Mouse (Mus musculus) left cerebral cortex, postnatal 10 days (tissue): Measurements from ENCODE around the gene Pdia3. TPM values are rescaled to one million over a fixed set of nuclear protein-coding genes. Genes with fewer than 3 reads are reported as not detected.
A peak's percentile ranks its signal among the peaks of the same experiment; 100 is the strongest.
"Not testable (repeated sequence)": the region's sequence is repeated elsewhere in the genome, so short reads cannot be mapped to it uniquely, and the experiment has no call there.

Source experiments
- DNase-seq, 2 experiments: peaks; one replicate each; pipeline ENCODE4 v3.0.0; 2021 to 2022; ENCODE audit warnings: low spot score in 2 of 2, mixed read lengths in 1 of 2; ENCODE audit errors: extremely low spot score in 1 of 2
- intact Hi-C: fragments of 180-260 bp; cut with DNase I; formaldehyde crosslinking; loops from one replicate; pipeline ENCODE4 v1.15.1; 2025
- microRNA-seq: library from miRNA; unstranded; fragments of <30 nt; microRNA quantifications from one replicate; pipeline ENCODE4 v1.2.0, GENCODE M21; 2022
- total RNA-seq, 2 experiments: library from RNA; stranded (reverse); gene quantifications; 2 replicates each; pipeline ENCODE4 v1.2.3; 2021

The Pdia3 gene
- total RNA-seq, 2 experiments from 2014 or later, result 198 to 214 TPM

DNA sequence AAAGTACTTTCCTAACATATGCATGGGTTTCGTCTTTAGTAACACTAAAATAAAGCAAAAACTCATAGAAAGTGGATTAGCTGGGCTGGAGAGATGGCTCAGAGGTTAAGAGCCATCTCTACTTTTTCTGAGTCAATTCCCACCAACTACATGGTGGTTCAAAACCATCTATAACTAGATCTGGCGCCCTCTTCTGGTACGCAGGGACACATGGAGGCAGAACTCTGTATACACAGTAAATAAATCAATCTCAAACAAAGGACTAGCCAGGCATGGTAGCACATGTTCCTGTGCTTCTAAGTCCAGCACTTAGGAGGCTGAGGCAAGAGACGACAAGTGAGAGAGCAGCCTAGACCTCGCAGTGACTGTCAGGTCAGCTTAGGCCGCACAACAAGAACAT is 55.4 kb downstream of the Pdia3 start:
- DNase-seq, intact Hi-C loops: not testable (repeated sequence)

DNA sequence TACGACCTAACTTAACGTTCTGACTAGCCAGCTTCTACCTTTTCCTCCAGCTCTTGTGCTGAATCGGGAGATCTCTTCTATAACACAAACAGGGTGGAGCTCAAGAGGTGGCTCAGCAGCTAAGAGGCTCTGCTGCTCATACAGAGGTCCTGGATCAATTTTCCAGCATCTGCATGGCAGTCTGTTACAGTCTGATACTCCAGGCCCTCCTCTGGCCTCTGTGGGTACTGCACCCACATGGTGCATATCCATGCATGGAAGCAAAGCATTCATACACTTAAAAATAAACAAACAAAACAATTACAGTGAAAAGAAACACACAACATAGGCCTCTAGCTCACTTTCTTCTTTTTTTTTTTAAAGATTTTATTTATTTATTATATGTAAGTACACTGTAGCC is 59.2 kb downstream of the Pdia3 start:
- intact Hi-C loops, DNase-seq: not testable (repeated sequence)

DNA sequence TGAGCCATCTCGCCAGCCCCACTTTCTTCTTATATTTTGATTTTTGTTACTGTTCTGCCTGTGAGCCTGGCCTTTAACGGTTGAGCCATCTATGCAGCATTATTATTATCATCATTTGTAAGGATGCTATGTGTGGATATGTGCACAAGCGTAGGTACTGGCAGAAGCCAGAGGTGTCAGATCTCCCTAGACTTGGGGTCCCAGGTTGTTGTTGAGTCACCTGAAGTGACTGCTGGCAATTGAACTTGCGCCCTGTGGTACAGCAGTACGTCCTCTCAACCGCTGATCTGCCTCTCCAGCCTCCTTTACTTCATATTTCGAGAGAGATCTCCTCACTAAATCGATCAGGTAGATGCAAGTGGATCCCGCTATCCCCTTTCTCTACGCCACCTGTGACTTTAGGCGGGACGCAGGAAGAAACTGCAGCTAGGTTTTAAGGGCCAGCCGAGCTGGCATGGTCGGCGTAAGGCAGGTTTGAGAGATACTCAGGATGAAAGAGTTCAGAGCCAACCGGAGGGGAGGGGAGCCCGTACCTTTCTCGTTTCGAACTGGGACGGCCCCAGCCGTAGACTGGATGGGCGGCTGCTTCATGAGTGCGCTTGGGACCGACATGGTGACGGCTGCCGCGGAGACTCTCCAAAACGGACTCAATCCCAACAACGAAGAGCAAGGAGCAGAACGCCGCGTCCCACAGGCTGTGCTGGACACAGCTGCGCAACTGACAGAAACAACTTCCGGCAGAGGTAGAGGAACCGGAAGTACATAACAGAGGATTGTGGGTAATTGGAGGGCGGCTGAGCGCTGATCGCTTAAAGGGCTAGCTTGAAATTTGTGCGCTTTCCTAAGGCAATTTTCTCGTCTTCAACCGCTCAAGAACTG is 60.0 kb downstream of the Pdia3 start, which contains the start of gene Mfap1b:
Gene Mfap1b (minus strand): TSS at position 767 of the 879 bp plus-strand sequence.
- peak; percentile 84 to 86 for DNase-seq

DNA sequence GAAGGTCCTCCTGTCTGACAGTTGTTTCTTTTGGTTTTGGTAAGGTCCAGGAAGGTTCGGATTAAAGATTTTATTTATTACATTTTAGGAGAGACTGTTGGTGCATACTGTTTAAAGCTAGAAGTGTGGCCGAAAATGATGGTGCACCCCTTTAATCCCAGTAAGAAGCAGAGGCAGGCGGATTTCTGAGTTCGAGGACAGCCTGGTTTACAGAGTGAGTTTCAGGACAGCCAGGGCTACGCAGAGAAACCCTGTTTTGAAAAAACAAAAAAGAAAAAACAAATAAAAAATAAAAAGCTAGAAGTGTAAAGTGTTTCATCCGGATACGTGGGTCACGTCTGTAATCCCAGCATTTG is 60.6 kb downstream of the Pdia3 start:
- DNase-seq, result no peak
- intact Hi-C loops, result no loop called here

More for the DNA sequence above, 60.0 kb downstream of the Pdia3 start, which contains the start of gene Mfap1b:
- intact Hi-C loops, result not testable (repeated sequence)

- intact Hi-C loops, DNase-seq: not testable (repeated sequence)
Measured at GRCm38 (mm10) chr2:121475306-121475705, 61.7 kb downstream of the Pdia3 start.

DNA sequence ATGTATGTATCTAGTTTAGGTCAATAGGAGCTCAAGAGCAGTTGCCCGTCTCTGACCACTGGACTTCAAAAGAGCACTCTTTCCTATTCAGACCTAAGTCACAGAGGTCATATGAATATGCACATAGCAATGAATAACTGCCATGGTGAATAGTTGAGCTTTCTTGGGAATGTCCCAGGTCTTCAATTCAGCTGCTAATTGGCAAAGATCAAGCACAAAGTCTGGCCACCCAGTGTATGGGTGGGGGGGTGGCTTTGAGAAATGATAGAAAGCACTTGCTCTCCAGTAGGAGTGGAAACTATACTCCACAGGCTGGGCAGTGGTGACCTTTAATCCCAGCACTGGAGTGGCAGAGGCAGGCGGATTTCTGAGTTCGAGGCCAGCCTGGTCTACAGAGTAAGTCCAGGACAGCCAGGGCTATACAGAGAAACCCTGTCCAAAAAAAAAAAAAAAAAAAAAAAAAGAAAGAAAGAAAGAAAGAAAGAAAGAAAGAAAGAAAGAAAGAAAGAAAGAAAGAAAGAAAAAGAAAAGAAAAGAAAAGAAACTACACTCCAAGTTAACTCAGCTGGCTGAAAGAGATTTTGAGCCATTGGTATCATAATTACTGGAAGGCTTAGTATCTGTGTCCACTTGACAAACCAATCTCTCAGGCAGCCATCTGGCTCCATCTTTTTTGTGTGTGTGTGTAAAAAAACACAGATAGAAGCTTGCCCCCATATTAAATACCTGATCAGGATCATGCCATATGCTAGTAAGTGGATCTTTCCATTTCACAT is 64.1 kb downstream of the Pdia3 start:
- no peak for DNase-seq
- intact Hi-C loops, result no loop called here

DNA sequence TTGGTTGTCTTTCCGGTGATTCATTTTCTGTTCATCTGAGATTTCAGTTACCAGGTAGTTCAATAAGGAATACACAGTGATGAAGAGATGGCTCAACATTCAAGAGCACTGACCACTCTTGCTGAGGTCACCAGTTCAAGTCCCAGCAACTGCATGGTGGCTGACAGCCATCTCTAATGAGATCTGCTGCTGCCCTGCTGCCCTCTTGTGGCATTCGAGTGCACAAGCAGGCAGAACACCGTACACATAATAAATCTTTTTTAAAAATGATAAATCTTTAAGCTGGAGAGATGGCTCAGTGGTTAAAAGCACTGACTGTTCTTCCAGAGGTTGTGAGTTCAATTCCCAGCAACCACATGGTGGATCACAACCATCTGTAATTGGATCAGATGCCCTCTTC is 66.9 kb downstream of the Pdia3 start:
- peak in 1 of 2 experiments; percentile 40 for DNase-seq
- intact Hi-C loops, result no loop called here

DNA sequence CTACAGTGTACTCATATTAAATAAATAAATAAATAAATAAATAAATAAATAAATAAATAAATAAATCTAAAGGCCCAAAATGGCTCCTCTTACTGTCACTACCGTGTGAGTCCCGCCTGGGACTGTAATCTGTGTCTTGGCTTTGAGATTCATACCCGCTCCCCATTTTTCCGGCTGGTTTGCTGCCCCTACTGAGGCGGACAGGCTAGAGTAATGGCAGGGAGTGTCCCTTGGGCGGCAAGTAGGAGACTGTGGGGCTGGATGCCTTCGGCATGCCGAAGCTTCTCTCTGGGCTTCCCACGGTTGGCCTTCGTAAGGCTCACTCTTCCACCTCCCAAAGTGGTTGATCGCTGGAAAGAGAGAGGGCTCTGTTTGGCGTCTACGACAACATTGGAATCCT is 67.3 kb downstream of the Pdia3 start:
- DNase-seq, intact Hi-C loops: not testable (repeated sequence)

GRCm38 (mm10) chr2:121483576-121483975 is 70.0 kb downstream of the Pdia3 start:
- intact Hi-C loops, result no loop called here
- no peak for DNase-seq

- intact Hi-C loops, DNase-seq: not testable (repeated sequence)
Measured at GRCm38 (mm10) chr2:121484403-121484802, 70.8 kb downstream of the Pdia3 start.

Small RNAs within 50 kb of the gene (microRNA-seq; reads per million reads assigned to microRNA genes)
- not detected for gene Gm22953

Other genes starting within 250 kb of the Pdia3 start
- gene Tubgcp4, start 243.1 kb upstream of the Pdia3 start, total RNA-seq, result 10 to 100 TPM; 31.8 to 32.2 TPM
- gene Zscan29, start 242.7 kb upstream of the Pdia3 start, total RNA-seq, result 1 to 10 TPM; 4.7 to 5.7 TPM
- 100 to 1,000 TPM; 173 to 183 TPM for gene Trp53bp1, start 142.4 kb upstream of the Pdia3 start, total RNA-seq
- gene Map1a, start 124.2 kb upstream of the Pdia3 start, total RNA-seq, result 100 to 1,000 TPM; 391 to 400 TPM
- gene Ppip5k1, start 58.4 kb upstream of the Pdia3 start, total RNA-seq, result 10 to 100 TPM; 50.4 to 55.7 TPM
- gene Ckmt1, start 56.1 kb upstream of the Pdia3 start, total RNA-seq, result 100 to 1,000 TPM; 311 to 312 TPM
- gene Strc, start 26.6 kb upstream of the Pdia3 start, total RNA-seq, result not detected
- 1 to 10 TPM; 4.5 to 4.8 TPM for gene Catsper2, start within 50 bp of the Pdia3 start, total RNA-seq
- not detected for gene Ell3, start 30.5 kb downstream of the Pdia3 start, total RNA-seq
- 100 to 1,000 TPM; 129 to 153 TPM for gene Serf2, start 35.4 kb downstream of the Pdia3 start, total RNA-seq
- gene Hypk, start 39.5 kb downstream of the Pdia3 start, total RNA-seq, result 10 to 100 TPM; 23.7 to 25.8 TPM
- gene Serinc4, start 43.0 kb downstream of the Pdia3 start, total RNA-seq, result 1 to 10 TPM; 1.2 to 1.3 TPM
- 10 to 100 TPM; 35.1 to 37.0 TPM for gene Mfap1b, start 60.3 kb downstream of the Pdia3 start, total RNA-seq
- 10 to 100 TPM; 31.2 to 32.7 TPM for gene Mfap1a, start 92.9 kb downstream of the Pdia3 start, total RNA-seq
- 1 to 10 TPM; 4.2 to 4.4 TPM for gene Wdr76, start 92.9 kb downstream of the Pdia3 start, total RNA-seq